In the genomic region with DNA sequence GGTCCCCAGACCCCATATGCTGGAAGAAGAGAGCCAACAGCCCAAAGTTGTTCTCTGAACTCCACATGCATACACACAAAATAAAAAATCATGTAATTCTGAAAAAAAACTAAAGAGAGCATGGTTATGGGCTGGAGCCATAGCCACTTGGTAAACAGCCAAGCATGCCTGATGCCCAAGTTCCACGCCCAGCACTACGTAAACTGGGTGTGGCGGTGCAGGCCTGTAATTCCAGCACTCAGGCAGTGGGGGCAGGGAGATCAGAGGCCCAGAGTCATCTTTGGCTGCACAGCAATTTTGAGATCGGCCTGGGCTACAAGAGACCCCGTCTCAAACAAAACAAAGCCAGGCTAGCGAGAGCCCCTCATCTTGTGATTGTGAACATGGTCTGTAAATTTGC, we compare ENCODE assay signal across 22 mouse cellular contexts. TPM values are rescaled to one million over a fixed set of nuclear protein-coding genes. Genes with fewer than 3 reads are reported as not detected.
DNase-seq lines count a peak whose midpoint lies in the region; ATAC-seq and TF ChIP-seq lines count a peak whose summit lies in the region.
"Had no signal": no experiment of that assay in that cellular context is flagged by ENCODE, and none has a peak within 500 bp of the region (broad histone marks: within the 10 kb centered on the region; RNA-seq: fewer than 3 reads in every experiment).

No protein-coding gene starts in this region.

- TF ChIP-seq POLR2A in limb, embryonic 14.5 days (IDR thresholded peaks at IDR 0.05; ENCODE audit: borderline replicate concordance, extremely low read depth, insufficient read depth, insufficient read length): no peak

- intact Hi-C loops in left cerebral cortex, postnatal 14 days (cut with DNase I): loop anchor here (5.0 kb wide), 2 partner anchors 187 to 932 kb away; no protein-coding TSS in a partner anchor
- intact Hi-C loops in left cerebral cortex, postnatal 25 days (cut with DNase I): loop anchor here (5.0 to 10.0 kb wide), 2 partner anchors 402 to 929 kb away; no protein-coding TSS in a partner anchor

- no peak overlapping the region for H3K4me3 ChIP-seq in limb, embryonic 14.5 days (replicated peaks; ENCODE audit: low read length)
- no peak overlapping the region for H3K4me3 ChIP-seq in limb, embryonic 10.5 days
- no peak overlapping the region for H3K4me3 ChIP-seq in liver, embryonic 15.5 days (replicated peaks)
- H3K4me3 ChIP-seq: forebrain, embryonic 10.5 days; heart, adult 2 months; neural tube, embryonic 13.5 days had no signal

- H3K27me3 ChIP-seq in limb, embryonic 14.5 days (ENCODE audit: control insufficient read depth, insufficient read depth, low read length): no peaks in the 10 kb centered on the region
- H3K27me3 ChIP-seq in limb, embryonic 10.5 days (ENCODE audit: low read depth, poor library complexity, severe bottlenecking): no peaks in the 10 kb centered on the region
- H3K27me3 ChIP-seq in liver, embryonic 15.5 days: peaks cover 5% of the 10 kb centered on the region; the same call in 1 of the 2 replicates
- H3K27me3 ChIP-seq: neural tube, embryonic 13.5 days; Patski had no signal

- 62% methylated on average over 6 of the region's 6 CpGs for WGBS in limb, embryonic 14.5 days
- 78% methylated on average over 6 of the region's 6 CpGs for WGBS in limb, embryonic 10.5 days
- WGBS in liver, embryonic 15.5 days (ENCODE audit: insufficient replicate concordance): 56% methylated on average over 6 of the region's 6 CpGs

- H3K4me1 ChIP-seq in limb, embryonic 14.5 days (ENCODE audit: control insufficient read depth, insufficient read depth, low read length): 0 out of 2 replicates have a peak, but pooled peaks cover 5% of the 10 kb centered on the region
- H3K4me1 ChIP-seq in limb, embryonic 10.5 days: no peaks in the 10 kb centered on the region
- peaks cover 11% of the 10 kb centered on the region for H3K4me1 ChIP-seq in liver, embryonic 15.5 days (replicated peaks)
- H3K4me1 ChIP-seq: forebrain, embryonic 10.5 days had no signal

- H3K36me3 ChIP-seq in limb, embryonic 14.5 days (ENCODE audit: control insufficient read depth, insufficient read depth, low read length): no peaks in the 10 kb centered on the region
- H3K36me3 ChIP-seq in limb, embryonic 10.5 days: no peaks in the 10 kb centered on the region
- no peaks in the 10 kb centered on the region for H3K36me3 ChIP-seq in liver, embryonic 15.5 days (replicated peaks)
- H3K36me3 ChIP-seq: forebrain, embryonic 10.5 days; neural tube, embryonic 13.5 days had no signal

- no peaks in the 10 kb centered on the region; the same call in 1 of the 2 replicates for H3K9me3 ChIP-seq in limb, embryonic 14.5 days (ENCODE audit: control insufficient read depth, low read length)
- no peaks in the 10 kb centered on the region for H3K9me3 ChIP-seq in limb, embryonic 10.5 days (replicated peaks)
- no peaks in the 10 kb centered on the region for H3K9me3 ChIP-seq in liver, embryonic 15.5 days (replicated peaks)
- H3K9me3 ChIP-seq: forebrain, embryonic 10.5 days; neural tube, embryonic 13.5 days had no signal

- no peak overlapping the region for H3K9ac ChIP-seq in limb, embryonic 14.5 days (ENCODE audit: low read depth, low read length, severe bottlenecking)
- no peak overlapping the region for H3K9ac ChIP-seq in liver, embryonic 15.5 days
- H3K9ac ChIP-seq: neural tube, embryonic 13.5 days had no signal

- DNase-seq in limb, embryonic 14.5 days (ENCODE audit: low spot score): peak; percentile 24
- no peak for DNase-seq in limb, embryonic 10.5 days (ENCODE audit: low spot score)
- DNase-seq in NIH3T3 (ENCODE audit: low read depth): peak; percentile 72
- peak; percentile 55 to 72 for DNase-seq in lung, postnatal 4 days
- no peak for DNase-seq in left cerebral cortex, postnatal 14 days (ENCODE audit: low spot score in 2 of 2)
- no peak for DNase-seq in left cerebral cortex, postnatal 25 days (ENCODE audit: low spot score in 2 of 2)
- DNase-seq in right cerebral cortex, adult 2 months (ENCODE audit: low spot score in 2 of 2): no peak
- DNase-seq: adrenal gland, adult 8-10 months; heart, adult 2 months; spleen, adult 18-20 months had no signal

- no peak overlapping the region for H3K4me2 ChIP-seq in limb, embryonic 14.5 days (replicated peaks; ENCODE audit: low read depth, low read length, severe bottlenecking)
- H3K4me2 ChIP-seq in liver, embryonic 15.5 days: no peak overlapping the region
- H3K4me2 ChIP-seq: neural tube, embryonic 13.5 days had no signal

- H3K27ac ChIP-seq in limb, embryonic 14.5 days (replicated peaks; ENCODE audit: low read depth, low read length): no peak overlapping the region
- H3K27ac ChIP-seq in limb, embryonic 10.5 days: no peak overlapping the region
- H3K27ac ChIP-seq in liver, embryonic 15.5 days (replicated peaks): no peak overlapping the region
- H3K27ac ChIP-seq: forebrain, embryonic 10.5 days; heart, adult 2 months; macrophage; neural tube, embryonic 13.5 days had no signal

- no peak for ATAC-seq in limb, embryonic 14.5 days (ENCODE audit: low FRiP score, low read depth)
- peak; percentile 28; the same call in 1 of the 2 replicates for ATAC-seq in liver, embryonic 15.5 days (ENCODE audit: insufficient read depth)
- ATAC-seq: CD4-positive, CD25-positive, alpha-beta regulatory T cell, adult 4 months; hindbrain, embryonic 16.5 days; midbrain, embryonic 16.5 days; Patski had no signal

RNA-seq across cellular contexts. Expression of gene Gm47791, which starts 14.5 kb away (rescaled TPM):
- not detected in 2 replicates for polyA plus RNA-seq in limb, embryonic 14.5 days (2012; rRNA removed)
- not detected in 2 replicates for polyA plus RNA-seq in limb, embryonic 14.5 days (2014; fragmentation: Nextera tagmentation; extraction: Ambion mirVana)
- polyA plus RNA-seq in limb, embryonic 10.5 days (2016; fragmentation: Nextera tagmentation; extraction: Ambion mirVana): not detected in 2 replicates
- not detected in 2 replicates for polyA plus RNA-seq in liver, embryonic 15.5 days (2015; fragmentation: Nextera tagmentation; extraction: Ambion mirVana)
- not detected for total RNA-seq in left cerebral cortex, postnatal 14 days (2021)
- not detected for total RNA-seq in left cerebral cortex, postnatal 25 days (2021)
- total RNA-seq: adrenal gland, adult 8-10 months; heart, adult 2 months; heart, postnatal 10 days; layer of hippocampus, adult 8-10 months; left cerebral cortex, postnatal 10 days had no signal
- polyA plus RNA-seq: CD4-positive, CD25-positive, alpha-beta regulatory T cell, adult 4 months; forebrain, embryonic 10.5 days; heart, adult 2 months; hindbrain, embryonic 16.5 days; kidney, embryonic 14.5 days; macrophage; midbrain, embryonic 16.5 days; neural tube, embryonic 13.5 days; Patski had no signal

RNA-seq across cellular contexts. Expression of gene Tm4sf20, which starts 17.3 kb away (rescaled TPM):
- polyA plus RNA-seq in limb, embryonic 14.5 days (2012; rRNA removed): not detected in 2 replicates
- not detected in 2 replicates for polyA plus RNA-seq in limb, embryonic 14.5 days (2014; fragmentation: Nextera tagmentation; extraction: Ambion mirVana)
- 0.25 TPM in 1 of 2 replicates, not detected in the other for polyA plus RNA-seq in limb, embryonic 10.5 days (2016; fragmentation: Nextera tagmentation; extraction: Ambion mirVana)
- polyA plus RNA-seq in liver, embryonic 15.5 days (2015; fragmentation: Nextera tagmentation; extraction: Ambion mirVana): 0.07 and 0.10 TPM in 2 replicates
- total RNA-seq in left cerebral cortex, postnatal 14 days (2021): not detected
- not detected for total RNA-seq in left cerebral cortex, postnatal 25 days (2021)
- total RNA-seq: adrenal gland, adult 8-10 months; heart, adult 2 months; heart, postnatal 10 days; layer of hippocampus, adult 8-10 months; left cerebral cortex, postnatal 10 days had no signal
- polyA plus RNA-seq: forebrain, embryonic 10.5 days; heart, adult 2 months; hindbrain, embryonic 16.5 days; macrophage had no signal

RNA-seq across cellular contexts. Expression of gene Agfg1, which starts 53.7 kb away (rescaled TPM):
- 39.6 and 47.4 TPM in 2 replicates for polyA plus RNA-seq in limb, embryonic 14.5 days (2012; rRNA removed)
- polyA plus RNA-seq in limb, embryonic 14.5 days (2014; fragmentation: Nextera tagmentation; extraction: Ambion mirVana): 36.9 and 41.8 TPM in 2 replicates
- 26.9 and 30.5 TPM in 2 replicates for polyA plus RNA-seq in limb, embryonic 10.5 days (2016; fragmentation: Nextera tagmentation; extraction: Ambion mirVana)
- 46.3 and 46.5 TPM in 2 replicates for polyA plus RNA-seq in liver, embryonic 15.5 days (2015; fragmentation: Nextera tagmentation; extraction: Ambion mirVana)
- 10 to 100 TPM; 81.8 to 90.3 TPM for total RNA-seq in left cerebral cortex, postnatal 14 days (2021)
- 10 to 100 TPM; 81.8 to 88.6 TPM for total RNA-seq in left cerebral cortex, postnatal 25 days (2021)

Comparison
In these comparisons a context has a peak if more than half of its experiments do, and no peak if none do; other contexts are left out.
1. DNase-seq: peak in limb, embryonic 14.5 days (single experiment), NIH3T3 (single experiment) and lung, postnatal 4 days (2 of 2); none in limb, embryonic 10.5 days (single experiment), left cerebral cortex, postnatal 14 days (0 of 2), left cerebral cortex, postnatal 25 days (0 of 2) and right cerebral cortex, adult 2 months (0 of 2).